Mouse (Mus musculus) adrenal gland, adult 18-20 months (tissue): ENCODE results near the gene Rabl2. TPM values are rescaled to one million over a fixed set of nuclear protein-coding genes. Genes with fewer than 3 reads are reported as not detected.
A peak's percentile ranks its signal among the peaks of the same experiment; 100 is the strongest.

Source experiments
- DNase-seq, 2 experiments: peaks; one replicate each; pipeline ENCODE4 v3.0.0; 2021 to 2022; ENCODE audit warnings: low spot score in 2 of 2
- long read RNA-seq, 2 experiments: library from polyadenylated mRNA; stranded (forward); transcript quantifications; one replicate each; pipeline ENCODE4 v2.0.0; 2021
- total RNA-seq, 2 experiments: library from RNA; stranded (reverse); gene quantifications; 1 replicate in 1 of 2; 2 replicates in 1 of 2; pipeline ENCODE4 v1.2.3; 2021

Gene Rabl2
- total RNA-seq, result 1 to 10 TPM; 9.2 to 9.9 TPM
- long read RNA-seq, experiment 1, partial matches to known transcripts, result 1 of 3 reads
- long read RNA-seq, experiment 1, other reads (novel, unspliced or antisense), result 1 of 3 reads
- long read RNA-seq, experiment 2, partial matches to known transcripts, result 1 of 6 reads
- long read RNA-seq, experiment 2, other reads (novel, unspliced or antisense), result 0 of 6 reads

GRCm38 (mm10) chr15:89591723-89592455 is at the start of gene Rabl2:
Gene Rabl2 (minus strand): TSS chr15:89591923.
- DNase-seq, result peak; percentile 78 to 85

GRCm38 (mm10) chr15:89623626-89623959 is 31.9 kb upstream of the Rabl2 start:
- peak; percentile 60 for DNase-seq

GRCm38 (mm10) chr15:89622959-89623625 is 31.4 kb upstream of the Rabl2 start:
- DNase-seq, result no peak

GRCm38 (mm10) chr15:89622312-89622958 is 30.7 kb upstream of the Rabl2 start:
- DNase-seq, result peak; percentile 3 to 25

- DNase-seq, result no peak
These were observed 16.2 kb upstream of the Rabl2 start for GRCm38 (mm10) chr15:89607888-89608287.

GRCm38 (mm10) chr15:89607480-89607879 is 15.8 kb upstream of the Rabl2 start:
- DNase-seq, result no peak

GRCm38 (mm10) chr15:89605822-89606570 is 14.3 kb upstream of the Rabl2 start:
- DNase-seq, result no peak

GRCm38 (mm10) chr15:89592548-89592947 is 825 bp upstream of the Rabl2 start:
- no peak for DNase-seq

GRCm38 (mm10) chr15:89591317-89591716 is 406 bp downstream of the Rabl2 start:
- DNase-seq, result peak in 1 of 2 experiments; percentile 7

GRCm38 (mm10) chr15:89589146-89589545 is 2.6 kb downstream of the Rabl2 start:
- DNase-seq, result no peak

- no peak for DNase-seq
These were observed 6.1 kb downstream of the Rabl2 start for GRCm38 (mm10) chr15:89585631-89586030.

GRCm38 (mm10) chr15:89585101-89585500 is 6.6 kb downstream of the Rabl2 start:
- DNase-seq, result no peak

GRCm38 (mm10) chr15:89582494-89582893 is 9.2 kb downstream of the Rabl2 start:
- DNase-seq, result no peak

GRCm38 (mm10) chr15:89572147-89572546 is 19.6 kb downstream of the Rabl2 start:
- DNase-seq, result no peak

- no peak for DNase-seq
These were observed 23.6 kb downstream of the Rabl2 start, which contains the start of gene Acr for GRCm38 (mm10) chr15:89568114-89568513. Gene Acr (plus strand): TSS chr15:89568326.

- DNase-seq, result no peak
These were observed 32.5 kb downstream of the Rabl2 start for GRCm38 (mm10) chr15:89559202-89559731.

GRCm38 (mm10) chr15:89557996-89558390 is 33.7 kb downstream of the Rabl2 start:
- DNase-seq, result no peak

GRCm38 (mm10) chr15:89557179-89557995 is 34.3 kb downstream of the Rabl2 start:
- no peak for DNase-seq

- no peak for DNase-seq
These were observed 35.1 kb downstream of the Rabl2 start for GRCm38 (mm10) chr15:89556401-89557178.
